Mouse (Mus musculus) small intestine, adult 2 months (tissue): ENCODE results near the gene Uchl4.

Source experiments
- CTCF ChIP-seq: fragments of 200-500 bp; IDR thresholded peaks from 2 replicates; pipeline ENCODE4 v1.5.1; 2012; ENCODE audit warnings: low read depth, mild to moderate bottlenecking, control low read depth, inconsistent platforms, low read length, moderate library complexity, mixed read lengths; ENCODE audit not compliant: insufficient replicate concordance, insufficient read length; ENCODE audit errors: extremely low read depth
- POLR2A ChIP-seq: fragments of 200-500 bp; IDR thresholded peaks from 2 replicates; pipeline ENCODE4 v1.6.1; 2012; ENCODE audit warnings: low read depth, mild to moderate bottlenecking, control low read depth, inconsistent platforms, low read length, moderate library complexity

DNA sequence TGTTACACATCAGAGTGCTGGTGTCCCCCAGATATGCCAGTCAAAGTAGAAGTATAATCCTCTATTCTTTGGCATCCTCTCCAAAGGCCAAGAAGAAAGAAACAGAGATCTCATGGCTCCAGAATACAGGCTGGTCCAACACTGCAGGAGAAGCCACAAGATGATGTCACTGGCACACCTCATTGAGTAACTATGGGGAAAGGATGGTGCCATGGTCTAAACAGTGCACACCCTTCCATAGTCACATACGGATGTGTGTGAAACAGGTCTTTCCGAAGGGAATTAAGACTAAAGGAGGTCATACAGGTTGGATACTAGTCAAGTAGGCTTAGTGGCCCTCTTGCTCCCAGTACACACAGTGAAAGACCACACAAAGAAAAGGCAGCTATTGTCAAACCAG lies 18.4 kb upstream of the Uchl4 start:
- no peak for TF ChIP-seq POLR2A
- TF ChIP-seq CTCF = no peak
